Mouse (Mus musculus): ENCODE measurements at regions not wholly inside any gene's neighbourhood (a gene's known extent, or its start where the extent isn't known, plus 50 kb on each side); places are given as distances from the start of the nearest gene placed in this dataset.

DNA sequence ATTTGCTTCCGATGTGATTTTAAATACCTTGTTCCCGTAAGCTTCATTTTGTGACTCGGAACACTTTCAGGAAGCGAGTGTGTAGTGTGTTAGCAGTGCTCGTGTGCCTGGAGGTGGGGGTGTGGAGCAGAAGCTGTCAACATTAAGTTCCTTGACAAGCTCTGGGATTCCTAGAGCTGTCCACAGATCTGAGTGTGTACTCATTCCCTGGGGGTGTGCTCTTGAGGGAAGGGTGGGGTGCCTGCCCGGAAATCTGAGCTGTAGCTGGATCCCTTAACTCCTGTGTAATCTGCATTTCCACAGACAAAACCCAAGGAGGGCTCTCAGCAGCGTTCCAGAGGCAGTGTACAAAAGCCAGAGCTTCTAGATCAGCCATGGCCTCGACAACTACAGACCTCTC, 335.8 kb downstream of the Etnk1 start:
- TF ChIP-seq MAX (IDR thresholded peaks at IDR 0.05; ENCODE audit: low read depth) = no peak
- no peak for TF ChIP-seq POLR2A (IDR thresholded peaks at IDR 0.05; ENCODE audit: insufficient read length, low read depth)
- no peak for TF ChIP-seq USF1 (IDR thresholded peaks at IDR 0.05; ENCODE audit: low read depth)
- no peak for TF ChIP-seq POLR2AphosphoS2 (IDR thresholded peaks at IDR 0.05; ENCODE audit: insufficient read length, low read depth)
- TF ChIP-seq MYOD1 (IDR thresholded peaks at IDR 0.05; ENCODE audit: control insufficient read depth in 1 of 3, insufficient read length in 2 of 3, low read depth in 2 of 3) = no peak
- TF ChIP-seq REST (IDR thresholded peaks at IDR 0.05; ENCODE audit: insufficient read depth, insufficient read length) = no peak
- no peak for TF ChIP-seq TCF12 (IDR thresholded peaks at IDR 0.05; ENCODE audit: insufficient read depth, poor library complexity, severe bottlenecking)
- no peak for TF ChIP-seq CEBPB (IDR thresholded peaks at IDR 0.05; ENCODE audit: insufficient read depth, poor library complexity, severe bottlenecking)
- no peak for TF ChIP-seq E2F4 (IDR thresholded peaks at IDR 0.05; ENCODE audit: insufficient read depth)
- no peak for TF ChIP-seq TCF3 (IDR thresholded peaks at IDR 0.05; ENCODE audit: insufficient read length, low read depth)
- no peak for TF ChIP-seq MYOG (IDR thresholded peaks at IDR 0.05; ENCODE audit: control insufficient read depth in 1 of 3, insufficient read depth in 1 of 3, insufficient read length in 2 of 3, low read depth in 2 of 3)
- TF ChIP-seq SRF (IDR thresholded peaks at IDR 0.05; ENCODE audit: control insufficient read depth, insufficient read length, low read depth) = no peak
